Mouse (Mus musculus) frontal cortex, postnatal 36 days (tissue): ENCODE measurements around the gene Eloa.
"Not testable (repeated sequence)": the region's sequence is repeated elsewhere in the genome, so short reads cannot be mapped to it uniquely, and the experiment has no call there.

Experiments used
- DNase-seq, 2 experiments: peaks; one replicate each; pipeline ENCODE4 v3.0.0; 2022; ENCODE audit warnings: low spot score in 2 of 2

The Eloa gene

DNA sequence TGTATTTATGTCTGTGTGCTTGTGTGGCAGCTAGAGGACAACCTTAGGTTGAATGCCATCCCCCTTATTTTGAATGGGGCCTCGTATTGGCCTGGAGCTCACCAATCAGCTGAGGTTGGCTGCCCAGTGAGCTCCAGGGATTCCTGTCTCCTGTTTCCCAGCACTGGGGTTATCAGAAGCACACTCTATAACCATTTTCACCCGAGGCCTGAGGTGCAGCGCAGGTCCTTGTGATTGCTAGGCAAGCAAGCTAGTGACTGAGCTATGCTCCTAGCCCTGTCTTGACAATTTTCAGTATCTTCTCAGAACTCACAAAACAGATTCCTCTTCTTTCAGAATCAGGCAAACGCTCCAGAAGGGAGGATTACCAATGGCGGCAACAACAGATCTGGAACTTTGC is 37.0 kb downstream of the Eloa start:
- DNase-seq = no peak

DNA sequence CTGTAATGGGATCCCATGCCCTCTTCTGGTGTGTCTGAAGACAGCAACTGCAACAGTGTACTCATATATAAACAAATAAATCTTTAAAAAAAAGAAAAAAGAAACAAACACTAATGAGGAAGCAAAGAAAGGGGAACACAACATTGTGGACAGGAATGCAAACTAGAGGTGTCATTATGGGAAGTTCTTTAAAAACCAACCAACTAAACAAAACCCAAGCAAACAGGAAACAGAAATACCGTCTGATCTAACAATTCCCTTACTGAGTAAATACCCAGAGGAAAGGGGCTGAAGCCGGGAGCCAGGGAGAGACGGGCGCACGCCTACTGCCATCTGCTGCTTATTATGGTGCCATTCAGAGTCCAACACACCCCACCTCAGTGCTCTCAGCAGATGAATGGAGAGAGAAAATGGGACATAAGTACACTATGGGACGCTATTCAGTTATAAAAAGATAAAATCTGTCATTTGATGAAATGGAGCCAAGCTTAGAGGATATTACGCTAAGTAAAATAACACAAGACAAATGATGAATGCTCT is 40.0 kb downstream of the Eloa start:
- DNase-seq = peak; percentile 67 to 79

DNA sequence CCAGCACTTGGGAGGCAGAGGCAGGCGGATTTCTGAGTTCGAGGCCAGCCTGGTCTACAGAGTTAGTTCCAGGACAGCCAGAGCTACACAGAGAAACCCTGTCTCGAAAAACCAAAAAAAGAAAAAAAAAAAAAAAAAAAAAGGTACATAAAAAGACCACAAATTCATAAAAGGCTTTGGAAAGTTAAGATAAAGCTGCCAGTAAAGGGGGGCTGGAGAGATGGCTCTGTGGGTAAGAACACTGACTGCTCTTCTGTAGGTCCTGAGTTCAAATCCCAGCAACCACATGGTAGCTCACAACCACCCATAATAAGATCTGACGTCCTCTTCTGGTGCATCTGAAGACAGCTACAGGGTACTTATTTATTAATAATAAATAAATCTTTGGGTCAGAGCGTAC is 41.3 kb downstream of the Eloa start:
- DNase-seq = not testable (repeated sequence)

DNA sequence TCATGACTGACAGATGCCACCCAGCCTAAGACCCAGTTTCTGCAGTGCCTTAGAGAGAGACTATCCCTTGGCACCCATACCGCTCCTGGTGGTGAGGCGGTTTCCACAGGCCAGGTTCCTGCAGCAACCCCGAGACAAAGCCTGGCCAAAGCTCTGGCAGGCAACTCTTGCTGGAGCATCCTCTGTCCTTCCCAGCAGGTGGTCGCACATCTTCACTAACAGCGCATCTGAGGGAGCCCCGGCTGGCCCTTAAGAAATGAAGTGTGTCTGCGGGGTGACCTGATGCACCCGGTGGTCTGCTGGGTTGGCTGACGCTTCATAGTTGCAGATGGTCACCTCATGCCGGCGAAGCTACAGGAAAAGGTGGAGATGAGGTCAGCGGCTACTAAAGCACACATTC is 45.4 kb downstream of the Eloa start:
- DNase-seq = no peak

DNA sequence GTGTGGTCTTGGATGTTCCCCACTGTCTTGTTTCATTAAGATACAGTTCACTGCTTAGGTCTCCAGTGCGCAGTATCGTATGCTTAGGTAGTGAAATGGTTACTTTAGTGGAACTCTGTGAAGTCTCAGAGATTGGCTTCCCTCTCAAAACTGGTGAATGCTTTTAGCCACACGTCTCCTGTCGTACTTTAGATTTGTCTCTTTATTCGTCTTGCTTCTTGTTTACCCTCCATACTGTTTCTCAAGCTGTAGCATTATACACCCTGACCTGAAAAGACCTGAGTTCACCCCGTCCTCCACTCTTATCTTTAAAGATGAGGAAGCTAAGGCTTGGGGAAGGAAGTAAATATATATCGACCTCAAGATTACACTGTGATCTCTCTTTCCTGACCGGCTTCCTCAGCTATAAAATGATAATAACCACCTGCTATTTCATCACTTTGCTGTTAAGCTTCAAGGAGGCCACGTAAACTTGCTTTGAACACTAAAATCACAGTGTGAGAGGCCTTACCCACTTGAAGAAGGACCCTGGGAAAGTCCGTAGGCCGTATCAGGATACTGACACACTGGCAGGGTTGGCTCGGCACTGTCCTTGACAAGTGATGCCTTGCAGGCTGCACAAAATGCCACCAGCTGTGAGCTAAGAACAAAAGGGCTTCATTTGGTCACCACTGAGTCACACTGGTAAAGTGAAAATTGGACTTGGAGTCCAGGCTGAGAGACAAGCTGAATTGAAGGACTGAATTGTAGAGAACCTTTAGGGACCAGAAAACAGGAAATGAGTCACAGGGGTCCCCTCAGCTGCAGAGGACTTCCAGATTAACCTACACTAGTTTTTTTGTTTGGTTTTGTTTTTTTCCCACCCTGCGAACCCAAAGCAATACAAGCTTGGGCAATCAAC is 48.4 kb downstream of the Eloa start:
- DNase-seq = no peak

DNA sequence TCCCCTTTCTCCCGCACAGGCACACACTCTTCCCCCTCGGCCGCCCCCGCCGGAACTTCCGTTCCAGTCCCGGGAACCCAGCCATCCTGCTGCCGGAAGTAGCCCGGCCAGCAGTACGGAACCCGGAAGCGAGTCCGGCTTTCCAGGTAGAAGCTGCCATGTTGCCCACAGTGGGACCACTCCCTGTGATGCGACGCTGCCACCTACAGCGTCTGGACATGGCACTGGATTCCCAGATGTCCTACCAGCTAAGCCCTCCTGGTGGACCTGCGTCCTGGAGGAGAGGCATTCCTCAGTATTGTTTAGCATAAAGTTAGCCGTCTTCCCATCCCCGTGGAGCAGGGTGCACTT is 49.0 kb downstream of the Eloa start, which contains the start of gene Lypla2:
TSS of gene Lypla2 (minus strand) at position 71 of the 351 bp plus-strand sequence.
- DNase-seq = peak; percentile 91 to 92

DNA sequence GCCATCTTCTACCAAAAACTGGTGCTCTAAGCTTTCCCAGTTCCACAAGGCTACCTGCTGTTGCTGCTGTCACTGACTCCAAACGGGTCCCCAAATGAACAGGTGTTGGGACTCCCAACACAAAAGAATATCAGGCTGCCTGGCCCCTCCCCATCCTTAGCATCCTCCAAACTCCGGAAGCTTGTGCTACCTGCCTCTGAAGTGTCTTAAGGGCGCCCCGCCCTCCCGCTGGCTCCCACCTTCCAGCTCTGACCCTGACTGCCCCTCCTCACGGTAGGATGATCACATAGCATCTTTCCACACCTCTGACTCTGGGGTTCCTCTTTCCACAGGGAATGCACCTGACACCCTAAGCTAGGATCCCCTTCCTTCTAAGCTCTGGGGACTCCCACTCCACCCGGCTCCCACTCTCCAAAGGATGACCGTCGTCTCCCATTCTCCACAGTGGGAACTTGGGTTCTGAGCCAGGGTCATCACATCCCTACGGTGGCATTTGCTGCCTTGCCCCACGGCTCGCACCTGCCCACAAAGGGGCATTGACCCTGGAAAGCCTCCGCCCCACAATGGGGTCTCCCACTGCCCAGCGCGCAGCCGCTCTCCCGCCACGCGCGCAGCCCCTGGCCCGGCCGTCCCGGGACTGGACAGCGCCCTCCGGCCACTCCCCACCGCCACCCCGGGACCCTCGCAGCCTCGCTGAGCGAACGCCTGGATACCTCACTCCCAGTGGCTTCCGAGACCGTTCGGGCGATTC is 49.6 kb downstream of the Eloa start:
- no peak for DNase-seq

DNA sequence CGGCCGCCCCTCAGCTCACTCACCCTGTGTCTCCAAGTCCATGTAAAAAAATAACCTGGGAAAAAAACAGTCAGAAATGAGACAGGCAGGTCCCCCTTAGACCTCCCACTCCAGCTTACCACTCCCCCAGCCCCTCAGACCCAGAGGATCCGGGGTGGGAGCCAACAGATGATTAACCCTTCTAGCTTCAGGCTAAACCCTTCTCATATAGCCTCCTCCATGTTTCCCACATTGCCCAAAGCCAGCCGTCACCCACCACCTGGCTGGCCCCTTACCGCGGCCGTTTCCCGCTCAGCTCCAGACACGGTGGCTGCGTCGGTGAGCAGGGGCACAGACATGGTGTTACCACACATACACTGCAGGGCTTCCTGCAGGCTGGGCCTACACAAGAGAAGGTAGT is 51.0 kb downstream of the Eloa start:
- DNase-seq = no peak

DNA sequence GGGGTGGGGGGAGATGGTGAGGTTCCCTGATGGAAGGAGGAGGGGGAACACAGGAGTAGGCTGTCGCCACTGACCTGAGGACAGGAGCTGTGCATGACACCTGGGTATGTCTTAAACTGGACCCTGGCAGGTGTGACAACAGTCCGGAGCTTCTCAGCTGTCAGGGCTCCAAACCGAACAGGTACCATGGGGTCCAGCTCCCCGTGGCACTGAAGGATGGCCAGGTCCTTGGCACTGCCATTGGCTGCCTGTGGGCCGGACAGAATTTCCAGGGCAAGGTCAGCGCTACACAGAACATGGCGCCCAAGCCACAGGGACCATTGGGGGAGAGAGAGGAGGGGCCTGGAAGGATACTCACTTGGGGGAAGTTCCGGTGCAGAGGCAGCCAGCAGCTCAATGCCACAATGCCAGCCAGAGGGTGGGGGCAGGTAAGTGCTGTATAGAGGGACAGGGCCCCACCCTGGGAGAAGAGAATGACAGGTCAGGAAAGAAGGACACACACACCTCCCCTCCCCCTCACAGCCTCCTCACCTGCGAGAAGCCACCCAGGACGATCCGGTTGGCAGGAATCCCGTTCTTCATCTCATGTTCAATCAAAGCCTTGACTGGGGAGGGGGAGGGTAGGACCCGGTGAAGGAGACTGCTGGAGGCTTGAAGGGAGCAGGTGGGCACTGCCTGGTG is 52.4 kb downstream of the Eloa start:
- DNase-seq = no peak

DNA sequence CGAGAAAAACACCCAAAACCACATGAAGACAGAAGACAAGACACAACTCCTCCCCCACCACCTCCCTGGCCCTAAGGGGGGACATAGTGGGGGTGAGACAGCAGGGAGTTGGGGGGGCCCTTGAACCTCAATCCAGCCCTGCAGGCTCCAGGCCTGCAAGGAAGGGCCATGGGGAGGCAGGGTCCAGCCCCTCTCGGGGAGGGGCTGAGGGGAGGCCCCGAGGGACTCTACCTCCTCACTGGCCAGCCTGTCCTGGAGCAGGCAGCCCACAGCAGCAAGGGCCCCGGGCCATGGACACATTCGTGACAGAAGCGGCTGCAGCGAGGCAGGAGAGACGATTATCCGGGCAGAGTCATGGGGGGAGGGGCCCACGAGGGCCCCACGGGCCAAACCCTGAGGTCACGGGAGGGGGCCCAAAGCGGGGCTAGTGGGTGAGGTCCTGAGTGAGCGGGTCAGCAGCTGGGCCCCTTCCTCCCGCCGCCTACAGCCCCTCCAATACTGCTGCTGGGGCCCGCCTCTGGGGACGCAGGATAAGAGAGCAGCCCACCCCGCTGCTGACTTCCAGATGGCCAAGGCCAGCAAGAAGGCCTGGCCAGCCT is 53.2 kb downstream of the Eloa start:
- no peak for DNase-seq

DNA sequence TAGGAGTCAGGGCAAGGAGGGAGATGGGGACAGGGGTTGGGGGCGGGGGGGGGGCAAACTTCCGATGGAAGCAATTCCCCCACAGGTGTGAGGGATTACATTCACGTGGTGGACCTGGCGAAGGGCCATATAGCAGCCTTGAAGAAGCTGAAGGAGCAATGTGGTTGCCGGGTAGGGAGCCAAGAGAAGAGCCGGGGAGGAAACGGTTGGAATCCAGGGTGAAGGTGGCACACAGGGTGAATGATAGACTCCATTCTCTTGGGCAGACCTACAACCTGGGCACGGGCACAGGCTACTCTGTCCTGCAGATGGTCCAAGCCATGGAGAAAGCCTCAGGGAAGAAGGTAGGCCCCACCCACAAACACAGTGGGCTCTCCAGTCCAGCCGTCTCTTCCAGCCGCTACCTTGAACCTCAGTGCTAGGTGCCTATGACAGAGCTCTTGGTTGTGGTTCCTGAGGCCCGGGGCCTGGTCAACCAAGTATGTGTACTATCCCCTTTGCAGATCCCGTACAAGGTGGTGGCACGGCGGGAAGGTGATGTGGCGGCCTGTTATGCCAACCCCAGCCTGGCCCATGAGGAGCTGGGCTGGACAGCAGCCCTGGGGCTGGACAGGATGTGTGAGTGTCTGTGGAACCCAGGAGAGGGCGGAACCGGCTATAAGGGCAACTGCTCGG is 54.3 kb downstream of the Eloa start:
- no peak for DNase-seq

DNA sequence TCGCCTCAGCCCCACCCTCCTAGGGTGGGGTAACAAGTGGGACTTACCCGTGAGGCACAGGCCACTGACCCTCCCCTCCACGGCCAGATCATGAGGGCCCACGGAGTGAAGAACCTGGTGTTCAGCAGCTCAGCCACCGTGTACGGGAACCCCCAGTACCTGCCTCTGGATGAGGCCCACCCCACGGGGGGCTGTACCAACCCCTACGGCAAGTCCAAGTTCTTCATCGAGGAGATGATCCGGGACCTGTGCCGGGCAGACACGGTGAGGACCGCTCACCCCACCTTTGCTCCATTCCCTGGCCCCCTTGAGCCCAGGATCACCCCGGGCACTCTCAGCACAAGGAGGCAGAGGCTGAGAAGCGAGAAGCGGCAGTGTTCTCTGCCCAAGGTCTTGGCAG is 55.3 kb downstream of the Eloa start:
- no peak for DNase-seq

DNA sequence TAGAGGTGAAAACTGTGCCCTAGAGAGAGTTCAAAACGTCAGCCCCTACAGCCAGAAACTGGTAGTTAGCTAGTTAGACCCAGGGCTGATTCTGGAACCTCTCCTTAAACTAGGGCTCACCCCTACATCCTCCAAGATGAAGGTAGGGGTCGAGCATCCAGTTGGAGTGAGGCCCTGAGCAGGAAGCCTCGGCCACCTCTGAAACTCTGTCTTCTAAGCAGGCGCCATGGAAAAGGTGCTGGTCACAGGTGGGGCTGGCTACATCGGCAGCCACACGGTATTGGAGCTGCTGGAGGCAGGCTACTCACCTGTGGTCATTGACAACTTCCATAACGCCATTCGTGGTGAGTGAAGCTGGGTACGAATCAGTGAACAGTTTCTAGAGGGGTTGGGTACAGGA is 56.5 kb downstream of the Eloa start:
- DNase-seq = no peak

DNA sequence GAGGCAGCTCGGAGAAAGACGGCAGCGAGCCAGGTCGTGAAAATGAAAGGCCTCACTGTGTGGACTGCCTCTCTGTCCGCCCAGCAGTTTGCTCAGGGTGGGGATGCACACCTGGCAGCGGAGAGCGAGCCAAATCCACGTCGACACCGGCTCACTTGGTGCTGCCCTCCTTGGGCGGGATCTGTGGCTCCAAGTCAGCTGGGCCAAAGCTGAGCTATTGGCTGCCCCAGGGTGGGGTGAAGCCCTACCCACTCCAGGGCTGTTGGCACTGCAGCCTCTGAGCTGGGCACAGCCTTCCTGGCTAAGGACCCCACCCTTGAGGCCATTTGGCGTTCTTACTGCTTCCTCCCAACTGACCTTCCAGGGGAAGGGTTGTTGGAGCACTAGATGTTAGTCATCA is 57.1 kb downstream of the Eloa start:
- DNase-seq = peak in 1 of 2 experiments; percentile 58

DNA sequence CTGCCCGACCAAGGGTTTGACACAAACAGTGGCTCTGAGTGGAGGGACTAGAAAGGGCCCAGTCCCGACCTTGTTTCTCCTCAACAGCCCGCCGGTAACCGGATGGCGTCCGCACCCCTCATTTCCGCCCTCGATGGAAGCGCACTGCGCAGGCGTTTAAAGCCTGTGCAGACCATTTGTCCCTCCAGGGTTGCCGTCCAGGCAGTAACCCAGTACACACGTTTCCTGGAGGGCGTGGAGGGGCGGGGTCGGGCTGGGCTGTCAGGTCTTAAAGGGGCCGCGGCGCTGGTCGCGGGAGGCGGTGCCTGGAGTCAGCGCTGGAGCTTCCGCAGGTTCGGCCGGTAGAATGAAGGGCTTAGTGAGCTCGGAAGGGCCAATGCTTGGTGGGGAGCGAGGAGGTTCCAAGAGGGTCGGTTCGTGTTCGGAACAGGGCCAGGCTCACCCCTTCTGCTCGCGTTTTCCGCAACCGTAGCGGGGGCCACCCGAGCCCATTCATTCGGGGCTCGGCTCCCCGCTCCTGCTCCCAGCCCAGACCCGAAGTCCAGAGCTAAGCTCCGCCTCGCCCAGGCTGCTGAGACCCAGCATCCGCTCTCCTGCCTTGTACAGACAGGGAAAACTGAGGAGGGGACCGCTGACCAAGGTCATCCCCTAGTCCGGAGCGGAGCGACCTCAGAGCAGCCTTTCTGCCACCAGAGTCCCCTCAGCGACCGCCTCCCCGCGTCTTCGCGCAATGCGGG is 57.9 kb downstream of the Eloa start, which contains the start of gene Gale:
TSS of gene Gale (plus strand) at position 271 of the 737 bp plus-strand sequence.
- DNase-seq = peak; percentile 93 to 94

DNA sequence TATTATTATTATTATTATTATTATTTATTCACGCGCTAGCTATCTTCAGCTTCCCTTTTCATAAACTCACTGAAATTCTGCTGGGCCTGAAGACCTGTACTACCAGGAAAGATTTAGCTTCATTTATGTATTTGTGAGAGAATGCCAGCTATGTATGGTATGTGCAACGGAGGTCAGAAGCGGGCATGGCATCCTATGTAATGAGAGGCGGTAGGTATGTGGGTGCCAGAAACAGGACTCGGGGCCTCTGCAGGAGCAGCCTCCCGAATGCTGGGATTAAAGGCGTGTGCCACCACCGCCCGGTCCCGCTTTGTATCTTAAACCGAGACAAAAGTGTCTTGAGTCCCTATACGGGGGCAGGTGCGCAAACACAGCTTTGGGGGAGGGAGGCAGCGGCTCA is 58.6 kb downstream of the Eloa start:
- DNase-seq = no peak

DNA sequence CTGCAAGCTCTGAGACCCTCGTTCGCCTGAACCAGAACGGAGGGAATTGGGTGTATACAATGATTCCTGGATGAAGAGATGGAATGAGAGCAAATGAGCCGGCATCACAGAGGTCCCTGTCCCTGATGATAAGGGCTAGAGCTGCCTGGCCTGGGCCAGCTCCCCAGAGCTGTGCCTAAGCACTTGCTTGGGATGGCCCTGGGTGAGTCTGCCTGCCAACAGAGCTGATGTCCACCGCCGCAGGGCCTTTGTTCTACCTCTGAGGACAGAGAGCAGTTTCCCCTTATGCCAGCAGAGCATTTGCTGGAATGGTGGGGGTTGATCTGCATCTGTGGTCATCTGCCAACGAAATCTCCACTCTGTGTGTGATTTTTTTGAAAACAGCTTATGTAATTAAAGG is 59.4 kb downstream of the Eloa start:
- DNase-seq = no peak

DNA sequence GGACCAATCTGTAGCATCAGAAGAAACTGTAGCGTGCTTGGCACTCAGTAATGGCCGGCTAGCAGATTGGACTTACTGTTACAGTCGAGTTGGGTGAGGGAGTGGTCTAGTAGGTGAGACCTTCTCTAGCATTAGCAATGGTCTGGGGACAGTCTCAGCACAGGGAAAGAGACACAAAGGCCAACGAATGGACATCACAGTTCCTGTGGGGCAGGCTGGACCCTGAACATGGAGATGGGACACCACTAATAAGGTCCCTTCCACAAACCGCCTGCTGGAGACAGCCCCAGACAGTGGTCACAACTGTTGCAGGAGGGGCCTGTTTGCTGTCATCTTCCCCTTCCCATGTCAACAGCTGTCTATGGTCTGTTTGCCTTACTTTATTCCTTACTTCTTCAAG is 59.9 kb downstream of the Eloa start:
- no peak for DNase-seq

DNA sequence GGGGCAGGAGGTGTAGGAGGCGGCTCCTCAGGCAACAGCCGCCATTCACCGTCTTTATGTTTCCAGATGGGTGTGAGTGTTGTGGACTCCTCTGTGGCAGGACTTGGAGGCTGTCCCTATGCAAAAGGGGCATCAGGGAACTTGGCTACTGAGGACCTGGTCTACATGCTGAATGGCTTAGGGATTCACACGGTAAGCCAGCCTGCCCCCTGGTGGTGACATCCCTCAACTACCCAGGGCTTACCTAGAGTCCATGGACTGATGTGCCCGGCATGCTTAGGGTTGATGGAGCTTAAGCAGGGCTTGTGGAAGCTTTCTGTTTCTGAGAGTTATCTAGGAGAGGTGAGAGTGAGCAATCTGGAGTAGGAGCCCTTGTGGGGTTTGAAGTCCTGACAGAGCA is 60.8 kb downstream of the Eloa start:
- DNase-seq = peak; percentile 76 to 84

DNA sequence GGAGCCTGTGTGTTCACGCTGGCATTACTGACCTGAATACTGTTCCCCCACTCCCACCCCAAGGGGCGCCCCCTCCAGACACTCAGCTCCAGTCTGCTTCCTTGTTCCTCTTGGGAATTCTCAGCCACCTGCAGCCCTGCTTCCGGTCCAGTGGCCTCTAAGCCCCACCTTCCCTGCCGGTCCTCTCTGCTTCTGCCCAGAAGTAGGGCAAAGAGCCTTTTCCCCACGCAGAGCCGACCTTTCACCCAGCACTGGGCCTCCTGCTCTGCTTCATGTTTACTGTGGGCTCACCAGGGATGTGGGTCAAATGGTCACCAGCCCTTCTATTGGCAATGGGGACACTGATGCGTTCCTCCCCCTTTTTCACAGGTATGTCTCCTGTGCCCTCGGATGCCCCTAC is 63.2 kb downstream of the Eloa start:
- DNase-seq = no peak
